Mouse (Mus musculus): ENCODE measurements around the gene 1700003H04Rik. TPM values are rescaled to one million over a fixed set of nuclear protein-coding genes. Genes with fewer than 3 reads are reported as not detected.

The 1700003H04Rik gene
- polyA plus RNA-seq, 1 experiment from 2014 or later = not detected

DNA sequence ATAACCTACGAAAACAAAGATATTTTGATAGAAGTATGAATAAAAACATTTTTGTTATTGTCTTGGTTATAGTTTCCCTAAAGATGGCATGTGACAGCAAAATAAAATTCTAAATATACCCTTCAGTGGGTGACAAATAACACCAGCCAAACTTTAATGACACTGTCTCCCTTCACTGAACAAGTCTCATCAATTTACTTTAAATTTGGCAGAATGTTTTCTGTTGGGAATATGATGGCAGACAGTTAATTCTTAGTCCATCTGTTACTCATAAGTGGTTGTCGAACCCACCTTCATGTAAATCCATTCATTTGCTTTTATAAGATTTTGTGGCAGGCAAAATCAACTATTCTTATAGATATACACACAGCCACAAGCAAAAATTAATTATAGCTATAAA is 42.6 kb downstream of the 1700003H04Rik start:
- no peak for ATAC-seq (replicated peaks)
- Histone ChIP-seq H3K36me3 (no peaks in the 10 kb centered on the region), H3K4me2 (replicated peaks) (no peak overlapping the region), H3K27me3 (no peaks in the 10 kb centered on the region), H3K4me3 (no peak overlapping the region), H3K9me3 (no peaks in the 10 kb centered on the region), H3K9ac (replicated peaks) (no peak overlapping the region), H3K4me1 (no peaks in the 10 kb centered on the region), H3K27ac (replicated peaks) (no peak overlapping the region)
- 67% methylated on average over 2 of the region's 2 CpGs for WGBS

DNA sequence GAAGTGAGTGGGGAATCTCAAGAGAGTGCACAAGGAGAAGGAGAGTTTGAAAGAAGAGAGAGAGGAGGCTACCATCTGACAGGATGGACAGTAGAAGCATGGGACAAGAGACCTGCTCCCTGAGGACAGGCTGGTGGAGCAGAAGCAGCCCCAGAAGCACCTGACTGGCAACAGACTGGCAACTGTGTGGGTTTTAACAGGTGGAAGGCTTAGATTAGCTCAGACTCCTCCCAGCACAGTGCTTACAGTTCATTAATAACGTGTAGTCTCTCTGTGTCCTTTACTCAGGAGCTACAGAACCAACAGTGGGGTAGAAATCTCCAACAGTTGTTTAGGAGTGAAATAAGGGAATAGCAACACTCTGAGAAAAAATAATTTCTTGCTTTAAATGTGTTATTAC is 44.3 kb downstream of the 1700003H04Rik start:
- H3K4me1 ChIP-seq = no peaks in the 10 kb centered on the region
- H3K27ac ChIP-seq (replicated peaks) = no peak overlapping the region
- no peaks in the 10 kb centered on the region for H3K9me3 ChIP-seq
- no peaks in the 10 kb centered on the region for H3K27me3 ChIP-seq
- H3K36me3 ChIP-seq = no peaks in the 10 kb centered on the region
- WGBS = 36% methylated on average over 1 of the region's 1 CpGs
- no peak overlapping the region for H3K9ac ChIP-seq (replicated peaks)
- no peak overlapping the region for H3K4me3 ChIP-seq
- ATAC-seq (replicated peaks) = no peak
- H3K4me2 ChIP-seq (replicated peaks) = no peak overlapping the region

DNA sequence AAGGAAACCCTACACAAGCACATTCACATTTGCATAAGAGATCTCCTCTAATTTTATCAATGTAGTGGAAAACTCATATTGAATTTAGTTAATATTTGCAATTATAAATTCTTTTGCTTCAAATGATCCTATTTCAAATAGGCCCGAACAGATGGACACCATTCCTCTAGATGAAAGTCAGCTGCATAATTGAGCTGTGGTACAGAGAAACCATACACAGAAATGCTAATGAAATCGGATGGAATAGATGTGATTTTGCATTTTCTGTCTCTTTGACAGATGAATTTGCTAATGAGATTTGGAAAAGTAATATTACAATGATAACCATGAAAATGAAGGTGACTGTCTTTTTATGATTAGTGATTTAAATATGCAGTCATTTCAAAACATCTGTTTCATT is 62.1 kb downstream of the 1700003H04Rik start:
- no peak overlapping the region for H3K27ac ChIP-seq (replicated peaks)
- no peaks in the 10 kb centered on the region for H3K9me3 ChIP-seq
- ATAC-seq (replicated peaks) = no peak
- no peaks in the 10 kb centered on the region for H3K27me3 ChIP-seq
- no peaks in the 10 kb centered on the region for H3K36me3 ChIP-seq
- WGBS = 57% methylated on average over 2 of the region's 2 CpGs
- H3K4me1 ChIP-seq = no peaks in the 10 kb centered on the region
- no peak overlapping the region for H3K9ac ChIP-seq (replicated peaks)
- H3K4me2 ChIP-seq (replicated peaks) = no peak overlapping the region
- no peak overlapping the region for H3K4me3 ChIP-seq

Other genes with a start within 250 kb of the 1700003H04Rik start
- gene 1700006A11Rik, start 155.1 kb downstream of the 1700003H04Rik start, polyA plus RNA-seq (2015; fragmentation: Nextera tagmentation; extraction: Ambion mirVana) = not detected in 2 replicates